Mouse (Mus musculus) heart, adult 2 months (tissue): ENCODE measurements around the gene Sf1. TPM values are rescaled to one million over a fixed set of nuclear protein-coding genes. Genes with fewer than 3 reads are reported as not detected.

Experiments used
- DNase-seq, 2 experiments: peaks; one replicate each; pipeline ENCODE4 v3.0.0; 2021
- H3K27ac ChIP-seq: fragments of 200-600 bp; 2 replicates; pipeline ENCODE4 v1.8.1; 2022
- H3K27me3 ChIP-seq: fragments of 200-500 bp; 2 replicates; pipeline ENCODE4 v1.6.1; 2012; ENCODE audit warnings: mild to moderate bottlenecking, low read length, inconsistent platforms, mixed read lengths; ENCODE audit not compliant: control insufficient read depth, insufficient read depth
- H3K36me3 ChIP-seq: fragments of 200-500 bp; 2 replicates; pipeline ENCODE4 v1.6.1; 2012; ENCODE audit warnings: low read length, inconsistent platforms; ENCODE audit not compliant: control insufficient read depth, insufficient read depth
- H3K4me1 ChIP-seq: fragments of 200-500 bp; 2 replicates; pipeline ENCODE4 v1.6.1; 2011; ENCODE audit warnings: low read length; ENCODE audit not compliant: control insufficient read depth, insufficient read depth
- H3K4me3 ChIP-seq: fragments of 200-600 bp; 2 replicates; pipeline ENCODE4 v1.8.1; 2022
- H3K79me2 ChIP-seq: fragments of 200-500 bp; replicated peaks from 2 replicates; pipeline ENCODE4 v1.6.1; 2012; ENCODE audit warnings: mild to moderate bottlenecking, inconsistent platforms, low read length, moderate library complexity, mixed read lengths; ENCODE audit not compliant: control insufficient read depth, insufficient read depth
- H3K9ac ChIP-seq: fragments of 200-500 bp; 2 replicates; pipeline ENCODE4 v1.6.1; 2012; ENCODE audit warnings: low read depth, mild to moderate bottlenecking, control low read depth, inconsistent platforms, low read length, mixed read lengths
- CTCF ChIP-seq: fragments of 200-600 bp; IDR thresholded peaks from 2 replicates; pipeline ENCODE4 v1.8.1; 2022; ENCODE audit warnings: antibody characterized with exemption, mild to moderate bottlenecking, moderate library complexity
- EP300 ChIP-seq: fragments of 200-500 bp; IDR thresholded peaks from 2 replicates; pipeline ENCODE4 v1.6.1; 2011; ENCODE audit warnings: low read depth, low read length, control low read depth; ENCODE audit not compliant: insufficient read depth
- POLR2A ChIP-seq: fragments of 200-500 bp; IDR thresholded peaks from 2 replicates; pipeline ENCODE4 v1.6.1; 2011; ENCODE audit warnings: mild to moderate bottlenecking, low read depth, low read length, control low read depth; ENCODE audit not compliant: insufficient read depth
- WGBS: fragments of 180-500 bp; shearing (Covaris S2); methylation state at CpG from one replicate; pipeline ENCODE4 v1.1.7; 2018; 5-methylcytosine and 5-hydroxymethylcytosine counted together
- intact Hi-C: fragments of 180-260 bp; cut with DNase I; formaldehyde crosslinking; loops from one replicate; pipeline ENCODE4 v1.15.1; 2025
- polyA plus RNA-seq: library from polyadenylated mRNA; depleted of rRNA; stranded (reverse); fragments of >200 nt; gene quantifications from 2 replicates; pipeline ENCODE4 v1.2.3, GENCODE M21; 2012
- total RNA-seq, 2 experiments: library from RNA; stranded (reverse); gene quantifications; 2 replicates each; pipeline ENCODE4 v1.2.3; 2021

Gene Sf1
- total and polyA plus RNA-seq, 3 experiments = 58.5 to 103 (median 93.0) TPM

DNA sequence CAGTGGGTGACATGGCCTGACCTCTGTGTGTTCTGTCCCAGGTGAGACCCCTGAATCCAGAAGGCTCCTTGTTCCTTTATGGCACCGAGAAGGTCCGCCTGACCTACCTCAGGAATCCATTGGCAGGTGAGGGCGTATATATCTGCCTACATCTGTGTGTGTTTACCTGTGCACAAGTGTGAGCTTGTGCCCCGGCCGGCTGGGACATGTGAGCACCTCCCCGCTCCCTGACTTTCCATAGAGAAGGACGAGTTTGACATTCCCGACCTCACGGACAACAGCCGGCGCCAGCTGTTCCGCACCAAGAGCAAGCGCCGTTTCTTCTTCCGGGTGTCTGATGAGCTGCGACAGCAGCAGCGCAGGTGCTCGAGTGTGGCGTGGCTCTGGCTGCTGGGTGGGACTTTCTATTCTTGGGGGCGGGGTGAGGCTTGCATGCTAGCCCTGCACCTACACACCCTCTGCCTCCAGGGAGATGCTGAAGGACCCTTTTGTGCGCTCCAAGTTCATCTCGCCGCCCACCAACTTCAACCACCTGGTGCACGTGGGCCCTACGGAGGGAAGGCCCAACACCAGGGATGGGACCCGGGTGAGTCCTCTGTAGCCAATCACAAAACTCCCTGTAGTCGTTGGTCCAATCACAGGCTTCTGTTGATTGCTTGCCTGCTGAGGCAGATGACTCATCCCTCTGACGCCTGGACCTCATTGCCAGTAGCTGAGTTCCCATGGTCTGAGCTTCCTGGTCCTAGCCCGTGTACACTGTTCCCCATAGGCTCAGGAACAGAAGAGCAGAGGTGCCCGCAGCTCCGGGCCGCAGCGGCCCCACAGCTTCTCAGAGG, 41.5 kb upstream of the Sf1 start:
- H3K79me2 ChIP-seq = no peaks in the 10 kb centered on the region
- H3K27me3 ChIP-seq = no peaks in the 10 kb centered on the region
- H3K27ac ChIP-seq = no peak overlapping the region
- H3K36me3 ChIP-seq = no peaks in the 10 kb centered on the region
- WGBS = 68% methylated on average over 33 of the region's 33 CpGs
- H3K9ac ChIP-seq = no peak overlapping the region
- TF ChIP-seq EP300 (no peak), POLR2A (no peak), CTCF (no peak)
- no peaks in the 10 kb centered on the region for H3K4me1 ChIP-seq
- intact Hi-C loops = no loop called here
- peak; percentile 46 to 55 for DNase-seq
- H3K4me3 ChIP-seq = no peak overlapping the region

DNA sequence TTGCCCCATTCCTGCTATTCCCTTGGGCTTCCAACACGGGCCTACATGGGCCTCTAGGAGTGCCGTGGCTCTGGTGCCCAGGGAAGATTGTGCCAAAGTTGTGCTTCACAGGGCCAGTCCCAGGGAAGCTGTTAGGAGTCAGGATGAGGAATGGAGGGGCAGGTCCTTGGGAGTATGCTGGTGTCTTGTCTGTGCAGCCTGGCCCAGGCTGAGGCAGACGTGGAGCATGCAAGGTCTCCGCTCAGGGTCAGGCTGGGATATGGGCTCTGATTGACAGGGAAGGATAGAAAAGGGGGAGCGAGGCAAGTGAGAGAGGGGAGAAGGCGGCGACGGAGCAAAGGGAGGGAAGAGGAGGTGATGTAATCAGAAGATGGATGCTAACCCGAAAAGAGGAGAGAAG, 38.7 kb upstream of the Sf1 start:
- intact Hi-C loops = no loop called here
- WGBS = 80% methylated on average over 9 of the region's 9 CpGs

DNA sequence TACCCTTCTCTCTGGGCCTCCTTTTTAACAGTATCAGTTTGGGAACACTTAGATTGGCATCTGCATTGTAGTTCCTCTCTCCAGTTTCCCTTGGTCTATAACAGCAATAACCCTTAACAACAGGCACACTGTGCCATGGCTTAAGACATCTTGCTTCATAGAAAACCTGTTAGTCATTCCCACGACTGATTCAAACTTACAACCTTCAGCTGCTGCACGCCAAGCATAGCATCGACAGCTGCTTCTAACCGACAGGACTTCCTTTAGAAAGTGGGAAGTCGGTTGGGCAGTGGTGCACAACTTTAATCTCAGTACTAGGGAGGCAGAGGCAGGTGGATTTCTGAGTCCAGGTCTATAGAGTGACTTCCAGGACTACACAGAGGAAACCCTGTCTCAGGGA, 32.3 kb upstream of the Sf1 start:
- no peak for DNase-seq
- H3K36me3 ChIP-seq = no peaks in the 10 kb centered on the region
- 23% methylated on average over 5 of the region's 5 CpGs for WGBS
- H3K27me3 ChIP-seq = no peaks in the 10 kb centered on the region
- TF ChIP-seq POLR2A = no peak
- no peak for TF ChIP-seq CTCF
- TF ChIP-seq EP300 = no peak
- H3K9ac ChIP-seq = no peak overlapping the region
- no peaks in the 10 kb centered on the region; the same call in 1 of the 2 replicates for H3K79me2 ChIP-seq
- intact Hi-C loops = loop anchor here (1.0 to 10.0 kb wide), 4 partner anchors 24 to 366 kb away; partner anchors contain the start of genes Cdca5, Gm28374, Pola2 and Tmem262
- H3K4me3 ChIP-seq = no peak overlapping the region
- 0 out of 2 replicates have a peak overlapping the region, but pooled peaks have one; percentile 24 for H3K27ac ChIP-seq
- peaks cover 7% of the 10 kb centered on the region for H3K4me1 ChIP-seq

More for the DNA sequence above, 38.7 kb upstream of the Sf1 start:
- H3K27ac ChIP-seq = no peak overlapping the region
- no peak overlapping the region for H3K9ac ChIP-seq
- no peak overlapping the region for H3K4me3 ChIP-seq
- no peaks in the 10 kb centered on the region for H3K4me1 ChIP-seq
- no peak for DNase-seq
- no peaks in the 10 kb centered on the region for H3K27me3 ChIP-seq
- H3K79me2 ChIP-seq = no peaks in the 10 kb centered on the region
- TF ChIP-seq CTCF = no peak
- no peak for TF ChIP-seq POLR2A
- no peak for TF ChIP-seq EP300
- no peaks in the 10 kb centered on the region for H3K36me3 ChIP-seq

DNA sequence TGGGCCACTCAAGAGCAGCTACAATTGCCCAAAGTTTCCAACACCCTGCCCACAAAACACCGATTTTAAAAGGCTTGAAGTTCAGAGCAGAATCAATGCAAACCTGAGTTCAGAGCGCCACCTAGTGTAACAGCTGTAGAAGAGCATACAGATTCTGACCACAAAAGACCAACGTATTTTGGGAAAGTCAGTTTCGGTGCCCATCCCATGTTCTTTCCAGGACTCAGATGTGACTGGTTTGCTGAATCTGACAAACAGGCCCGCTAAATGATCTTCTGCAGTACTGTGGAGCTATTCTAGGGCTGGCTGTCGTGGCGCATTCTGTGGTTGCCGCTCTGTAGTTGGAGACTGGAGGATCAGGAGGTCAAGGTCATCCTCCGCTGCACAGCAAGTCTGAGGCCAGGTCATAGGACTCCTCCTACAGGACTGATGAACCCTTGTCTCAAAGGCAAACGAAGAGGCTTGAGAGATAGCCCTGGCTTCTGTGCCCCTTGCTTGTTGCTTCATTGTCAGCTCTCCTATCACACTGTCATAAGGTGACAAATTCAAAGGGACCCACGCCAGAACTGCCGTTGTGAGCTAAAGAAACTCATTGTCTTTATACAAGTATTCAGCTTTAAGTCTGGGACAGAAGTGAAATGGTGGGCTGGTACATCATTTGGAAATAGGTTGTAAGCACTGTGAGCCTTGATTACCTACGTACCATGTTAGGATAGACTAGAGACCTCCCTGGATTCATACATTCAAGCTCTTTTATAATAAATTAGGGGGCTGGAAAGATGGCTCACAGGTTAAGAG, 31.6 kb upstream of the Sf1 start:
- no peaks in the 10 kb centered on the region for H3K36me3 ChIP-seq
- TF ChIP-seq POLR2A (no peak), CTCF (peak; percentile 98; the same call in 1 of the 2 replicates)
- 17% methylated on average over 13 of the region's 13 CpGs for WGBS

DNA sequence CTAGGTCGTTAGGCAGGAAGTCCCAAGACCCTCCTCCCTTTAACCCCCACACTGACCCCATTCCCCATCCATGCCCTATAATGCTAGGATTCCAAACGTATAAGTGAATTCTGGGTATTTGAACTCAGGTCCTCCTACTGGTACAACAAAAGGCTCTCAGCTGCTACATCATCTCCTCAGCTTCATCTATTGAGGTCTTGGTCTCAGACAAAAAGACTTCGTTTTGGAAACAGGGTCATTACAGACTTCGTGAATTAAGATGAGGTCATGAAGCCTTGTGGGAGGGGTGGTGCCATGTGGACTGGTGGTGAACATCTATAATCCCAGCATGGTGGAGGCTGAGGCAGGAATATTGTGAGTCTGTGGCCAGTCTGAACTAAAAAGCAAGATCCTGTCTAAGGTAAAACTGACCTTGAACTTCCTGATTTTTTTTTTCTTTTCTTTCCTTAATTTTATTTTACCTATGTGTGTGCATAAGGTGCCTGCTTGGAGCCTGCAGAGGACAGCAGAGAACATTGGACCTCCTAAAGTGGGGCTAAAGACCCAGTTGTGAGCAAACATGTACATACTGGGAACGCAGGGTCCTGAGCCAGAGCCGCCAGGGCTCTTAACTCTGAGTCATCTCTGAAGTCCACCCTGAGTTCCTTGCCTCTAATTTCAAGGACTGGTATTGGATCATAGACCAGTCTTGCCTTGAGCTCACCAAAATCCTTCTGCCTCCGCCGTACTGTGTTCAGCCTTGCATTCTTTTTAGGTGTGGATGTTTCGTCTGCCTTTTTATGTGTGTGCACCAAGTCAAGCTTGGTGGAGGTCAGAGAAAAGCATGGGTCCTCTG, 29.5 kb upstream of the Sf1 start:
- no peaks in the 10 kb centered on the region for H3K27me3 ChIP-seq
- 62% methylated on average over 9 of the region's 9 CpGs for WGBS
- no peak for DNase-seq
- H3K36me3 ChIP-seq = no peaks in the 10 kb centered on the region
- TF ChIP-seq POLR2A = no peak
- TF ChIP-seq EP300 = no peak
- TF ChIP-seq CTCF = no peak
- intact Hi-C loops = loop anchor here (10.0 kb wide), 2 partner anchors 249 to 369 kb away; partner anchors contain the start of genes Cdca5, Gm28374, Pola2 and Tmem262
- H3K4me1 ChIP-seq = peaks cover 7% of the 10 kb centered on the region
- no peak overlapping the region; the same call in 1 of the 2 replicates for H3K4me3 ChIP-seq
- H3K9ac ChIP-seq = peak overlapping the region; percentile 31; the same call in 1 of the 2 replicates
- H3K79me2 ChIP-seq = no peaks in the 10 kb centered on the region; the same call in 1 of the 2 replicates
- peak overlapping the region; percentile 74 for H3K27ac ChIP-seq

More for the DNA sequence above, 31.6 kb upstream of the Sf1 start:
- peak overlapping the region; percentile 24; the same call in 1 of the 2 replicates for H3K27ac ChIP-seq
- H3K79me2 ChIP-seq = no peaks in the 10 kb centered on the region; the same call in 1 of the 2 replicates
- no peaks in the 10 kb centered on the region for H3K27me3 ChIP-seq
- intact Hi-C loops = loop anchor here (1.0 to 10.0 kb wide), 4 partner anchors 25 to 367 kb away; partner anchors contain the start of genes Cdca5, Gm28374, Pola2 and Tmem262
- no peak overlapping the region for H3K9ac ChIP-seq
- no peak overlapping the region for H3K4me3 ChIP-seq
- DNase-seq = peak in 1 of 2 experiments; percentile 57
- peaks cover 7% of the 10 kb centered on the region for H3K4me1 ChIP-seq
